In the genomic region with DNA sequence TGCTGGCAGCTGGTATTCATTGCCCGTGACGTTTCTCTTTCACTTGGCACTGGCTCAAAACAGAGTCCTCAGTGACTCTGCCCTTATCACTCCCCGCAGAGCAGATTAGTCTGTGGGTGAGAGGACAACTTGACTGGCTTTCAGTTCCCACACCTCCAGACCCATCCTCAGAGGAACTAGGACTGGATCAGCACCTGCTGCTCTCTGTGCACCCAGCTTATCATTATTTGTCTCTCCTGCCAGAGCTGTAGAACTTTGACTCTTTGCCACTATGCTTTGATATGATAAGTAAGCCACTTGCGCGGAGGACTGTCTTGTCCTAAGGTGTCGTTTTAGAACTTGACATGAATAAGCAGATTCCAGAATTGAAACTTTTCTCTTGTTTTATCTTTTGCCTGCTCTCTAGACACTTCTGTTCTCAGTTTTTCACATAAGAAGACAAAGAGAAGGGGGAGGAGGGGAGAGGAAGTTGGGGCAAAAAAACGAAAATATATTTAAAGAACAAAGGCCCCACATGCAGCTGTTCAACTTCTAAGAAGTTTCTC, we compare ENCODE assay signal across 8 mouse cellular contexts. TPM values are rescaled to one million over a fixed set of nuclear protein-coding genes. Genes with fewer than 3 reads are reported as not detected.
DNase-seq lines count a peak whose midpoint lies in the region; ATAC-seq and TF ChIP-seq lines count a peak whose summit lies in the region.

No protein-coding gene starts in this region.

- 3% methylated on average over 7 of the region's 7 CpGs for WGBS in bone marrow, adult 2 months

- peak overlapping the region; percentile 76 for H3K27ac ChIP-seq in bone marrow, adult 2 months (ENCODE audit: control insufficient read depth, insufficient read depth, low read depth, low read length, poor library complexity)

- peak; percentile 22 for ATAC-seq in frontal cortex, adult (ENCODE audit: low TSS enrichment)
- ATAC-seq in megakaryocyte-erythroid progenitor cell, adult 5-6 weeks (replicated peaks; ENCODE audit: low FRiP score, low TSS enrichment, poor library complexity, severe bottlenecking): peak; percentile 93

- H3K4me3 ChIP-seq in bone marrow, adult 2 months (replicated peaks; ENCODE audit: control insufficient read depth, low read depth, low read length): peak overlapping the region; percentile 2

- no peak for TF ChIP-seq POLR2A in bone marrow, adult 2 months (IDR thresholded peaks at IDR 0.05; ENCODE audit: borderline replicate concordance, control insufficient read depth, low read depth, low read length)

- intact Hi-C loops in left cerebral cortex, postnatal 10 days (cut with DNase I): no loop called here

- DNase-seq in frontal cortex, postnatal 36 days (ENCODE audit: low spot score in 2 of 2): no peak
- peak; percentile 44 for DNase-seq in kidney, postnatal 10 days
- no peak for DNase-seq in gastrocnemius, adult 18-20 months (ENCODE audit: low spot score)
- DNase-seq in left cerebral cortex, postnatal 10 days (ENCODE audit: extremely low spot score in 1 of 2, low spot score in 2 of 2): no peak
- no peak for DNase-seq in cerebellum, adult 11 months

- TF ChIP-seq CTCF in bone marrow, adult 2 months (IDR thresholded peaks at IDR 0.05; ENCODE audit: control insufficient read depth, insufficient read depth, low read length): no peak

- H3K4me1 ChIP-seq in bone marrow, adult 2 months (ENCODE audit: control insufficient read depth, insufficient read depth, low read length): peaks cover 19% of the 10 kb centered on the region

RNA-seq across cellular contexts. Expression of gene Coq2, which starts 30.9 kb away (rescaled TPM):
- 18.8 and 23.8 TPM in 2 replicates for polyA plus RNA-seq in bone marrow, adult 2 months (2011; ENCODE audit: insufficient read depth, insufficient read length, low replicate concordance, missing spikeins)
- 50.6 and 67.3 TPM in 2 replicates for total RNA-seq in megakaryocyte-erythroid progenitor cell, adult 5-6 weeks (2014; fragmentation: Nextera tagmentation)
- 40.1 and 56.6 TPM in 2 replicates for total RNA-seq in megakaryocyte-erythroid progenitor cell, adult 5-6 weeks (2017)
- total RNA-seq in gastrocnemius, adult 18-20 months (2021): 10 to 100 TPM; 73.6 to 77.4 TPM
- total RNA-seq in left cerebral cortex, postnatal 10 days (2021): 10 to 100 TPM; 59.7 to 59.9 TPM
